Mouse (Mus musculus): ENCODE results near the gene Thrap3.
A peak's percentile ranks its signal among the peaks of the same experiment; 100 is the strongest.
"Not testable (repeated sequence)": the region's sequence is repeated elsewhere in the genome, so short reads cannot be mapped to it uniquely, and the experiment has no call there.

Gene Thrap3

DNA sequence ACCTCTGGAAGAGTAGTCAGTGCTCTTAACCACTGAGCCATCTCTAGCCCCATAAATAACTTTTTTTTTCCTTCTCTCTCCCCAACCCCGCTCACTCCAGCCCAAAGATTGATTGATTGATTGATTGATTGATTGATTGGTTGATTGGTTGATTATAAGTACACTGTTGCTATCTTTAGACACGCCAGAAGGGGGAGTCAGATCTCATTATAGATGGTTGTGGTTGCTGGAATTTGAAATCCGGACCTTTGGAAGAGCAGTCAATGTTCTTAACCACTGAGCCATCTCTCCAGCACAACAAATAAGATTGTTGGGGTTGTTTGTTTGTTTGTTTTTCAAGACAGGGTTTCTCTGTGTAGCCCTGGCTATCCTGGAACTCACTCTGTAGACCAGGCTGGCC, 17.0 kb upstream of the Thrap3 start:
- DNase-seq (ENCODE audit: low spot score): not testable (repeated sequence)

GRCm38 (mm10) chr4:126217771-126218170, 15.2 kb upstream of the Thrap3 start:
- DNase-seq (ENCODE audit: low spot score): no peak

DNA sequence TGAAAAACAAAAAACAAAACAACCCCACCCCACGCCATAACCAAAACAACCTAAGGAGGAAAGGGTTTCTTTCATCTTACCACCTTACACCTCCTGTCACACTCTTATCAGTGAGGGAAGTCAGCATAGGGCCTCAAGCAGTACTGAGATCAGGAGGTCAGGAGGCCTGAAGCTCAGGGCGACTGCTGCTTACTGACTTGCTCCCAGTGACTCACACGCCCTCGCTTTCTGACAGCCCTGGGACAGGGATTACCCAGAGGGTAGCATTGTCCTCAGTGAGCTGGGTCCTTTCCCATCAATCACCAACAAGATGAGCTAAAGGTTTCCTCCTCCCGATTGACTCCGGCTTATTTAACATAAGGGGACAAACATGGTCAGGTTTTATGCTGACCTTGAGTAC, 4.5 kb upstream of the Thrap3 start:
- no peak for DNase-seq (ENCODE audit: low spot score)

- no peak for DNase-seq (ENCODE audit: low spot score)
These were observed 2.8 kb upstream of the Thrap3 start for GRCm38 (mm10) chr4:126205386-126205785.

GRCm38 (mm10) chr4:126204661-126205230, 2.2 kb upstream of the Thrap3 start:
- no peak for DNase-seq (ENCODE audit: low spot score)

DNA sequence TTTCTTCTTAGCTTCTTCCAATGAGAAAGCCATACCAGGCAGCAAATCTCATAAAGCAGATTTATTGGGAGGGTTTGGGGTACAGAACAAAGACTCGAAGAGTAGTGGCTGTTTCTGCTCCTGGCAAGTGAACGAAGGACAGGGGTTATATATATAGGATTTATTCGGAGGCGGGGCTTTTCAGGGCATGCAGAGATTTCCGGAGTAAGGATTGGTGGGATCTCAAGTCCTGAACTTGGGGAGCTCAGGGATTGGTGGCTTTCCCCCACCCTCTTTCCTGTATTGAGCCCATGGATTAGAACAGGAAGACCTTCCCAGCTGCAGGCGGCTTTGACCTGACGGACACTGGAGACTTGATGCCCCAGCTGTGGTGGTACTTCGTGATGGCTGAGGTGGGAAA, 1.5 kb upstream of the Thrap3 start:
- DNase-seq (ENCODE audit: low spot score): no peak

DNA sequence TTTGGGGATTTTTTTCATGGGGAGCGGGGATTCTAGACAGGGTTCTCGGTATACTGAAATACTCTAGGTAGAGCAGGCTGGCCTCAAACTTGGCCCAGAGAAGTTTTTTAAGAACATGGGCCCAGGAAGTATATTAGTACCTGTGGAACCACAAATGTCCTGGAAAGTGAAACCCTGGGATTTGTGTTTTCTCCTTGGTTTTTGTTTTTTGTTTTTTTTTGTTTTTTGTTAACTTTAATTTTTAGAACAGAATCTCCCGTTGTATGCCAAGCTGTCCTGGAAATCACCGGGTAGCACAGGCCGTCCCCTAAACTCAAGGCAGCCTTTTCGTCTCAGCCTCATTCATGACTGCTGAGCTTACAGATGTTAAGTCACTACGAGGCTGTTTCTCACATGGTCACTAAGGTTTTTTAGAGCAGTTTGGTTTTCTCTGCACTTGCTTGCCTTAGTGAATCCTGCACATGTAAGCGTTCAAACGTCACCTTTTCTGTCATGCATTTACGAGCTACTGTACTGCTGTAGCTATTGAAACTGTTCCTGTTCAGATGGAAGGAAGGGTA, 856 bp upstream of the Thrap3 start:
- DNase-seq (ENCODE audit: low spot score): no peak

DNA sequence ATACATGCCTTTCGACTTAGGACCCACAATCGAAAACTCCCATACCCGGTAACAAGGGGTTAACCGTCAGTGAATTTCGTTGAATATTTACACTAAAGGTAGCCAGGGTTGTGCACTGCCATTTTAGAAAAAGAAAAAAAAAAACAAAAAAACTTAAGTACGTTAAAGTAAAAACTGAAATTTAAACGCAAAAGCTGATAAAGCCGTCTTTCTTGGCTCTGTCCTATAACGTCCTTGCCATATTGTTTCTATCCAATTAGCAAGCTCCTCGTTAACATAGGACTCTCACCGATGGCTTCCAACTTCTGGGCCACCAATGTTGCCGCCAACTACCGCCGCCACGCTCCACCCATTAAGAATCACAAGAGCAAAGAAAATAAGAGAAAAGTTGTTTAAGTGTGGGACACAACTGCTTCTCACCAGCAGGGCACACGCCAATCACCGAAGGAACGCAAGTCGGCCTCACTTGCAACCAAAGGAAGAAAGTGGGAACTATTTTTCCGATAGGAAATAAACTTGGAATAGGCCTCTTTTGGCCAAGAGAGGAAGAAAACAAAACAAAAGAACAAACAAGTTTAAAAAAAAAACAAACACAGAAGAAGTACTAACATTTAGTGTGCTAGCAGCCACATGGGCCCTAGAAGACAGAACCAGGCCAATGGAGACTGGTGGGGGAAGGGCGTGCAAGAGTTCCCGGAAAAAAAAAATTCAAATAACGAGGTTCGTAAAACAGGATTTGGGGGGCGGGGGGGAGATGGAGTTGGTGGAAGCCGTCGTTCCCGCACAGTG, 852 bp downstream of the Thrap3 start:
- peak; percentile 65 for DNase-seq (ENCODE audit: low spot score)

GRCm38 (mm10) chr4:126200656-126201055, 1.9 kb downstream of the Thrap3 start:
- DNase-seq (ENCODE audit: low spot score): no peak

DNA sequence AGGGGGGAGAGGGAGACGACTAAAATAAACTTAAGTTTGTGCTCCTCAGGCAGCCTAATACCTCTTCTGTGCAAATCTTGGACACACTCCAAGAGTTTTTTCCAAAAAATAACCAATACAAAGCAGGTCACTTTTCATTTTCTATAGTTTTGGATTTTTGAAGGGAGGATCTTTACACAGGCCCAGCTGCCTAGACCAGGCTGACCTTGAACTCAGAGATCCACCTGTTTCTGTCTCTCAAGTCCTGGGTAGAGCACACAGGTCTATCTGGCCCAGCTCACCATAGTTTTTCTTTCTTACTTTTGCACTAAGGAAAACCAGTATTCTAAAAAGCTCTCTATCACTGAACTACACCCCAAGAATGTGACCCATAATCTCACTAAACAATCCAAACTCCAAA, 2.5 kb downstream of the Thrap3 start:
- no peak for DNase-seq (ENCODE audit: low spot score)

- no peak for DNase-seq (ENCODE audit: low spot score)
These were observed 3.0 kb downstream of the Thrap3 start for GRCm38 (mm10) chr4:126199556-126199955.

- DNase-seq (ENCODE audit: low spot score): no peak
These were observed 5.1 kb downstream of the Thrap3 start for GRCm38 (mm10) chr4:126197485-126197884.

DNA sequence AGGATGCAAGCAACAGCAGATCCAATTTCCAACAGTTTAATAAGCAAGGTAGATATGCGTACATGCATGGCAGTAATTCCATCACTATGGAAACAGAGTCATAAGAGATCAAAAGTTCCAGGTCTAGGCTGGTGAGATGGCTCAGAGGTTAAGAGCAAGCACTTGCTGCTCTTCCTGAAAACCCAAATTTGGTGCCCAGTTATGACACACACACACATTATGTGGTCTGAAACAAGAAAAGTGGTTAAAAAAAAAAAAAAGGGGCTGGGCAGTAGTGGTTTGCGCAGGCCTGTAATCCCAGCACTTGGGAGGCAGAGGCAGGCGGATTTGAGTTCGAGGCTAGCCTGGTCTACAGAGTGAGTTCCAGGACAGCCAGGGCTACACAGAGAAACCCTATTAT, 7.6 kb downstream of the Thrap3 start:
- DNase-seq (ENCODE audit: low spot score): no peak

- DNase-seq (ENCODE audit: low spot score): no peak
These were observed 8.3 kb downstream of the Thrap3 start for GRCm38 (mm10) chr4:126194216-126194615.

GRCm38 (mm10) chr4:126190636-126191035, 11.9 kb downstream of the Thrap3 start:
- no peak for DNase-seq (ENCODE audit: low spot score)

DNA sequence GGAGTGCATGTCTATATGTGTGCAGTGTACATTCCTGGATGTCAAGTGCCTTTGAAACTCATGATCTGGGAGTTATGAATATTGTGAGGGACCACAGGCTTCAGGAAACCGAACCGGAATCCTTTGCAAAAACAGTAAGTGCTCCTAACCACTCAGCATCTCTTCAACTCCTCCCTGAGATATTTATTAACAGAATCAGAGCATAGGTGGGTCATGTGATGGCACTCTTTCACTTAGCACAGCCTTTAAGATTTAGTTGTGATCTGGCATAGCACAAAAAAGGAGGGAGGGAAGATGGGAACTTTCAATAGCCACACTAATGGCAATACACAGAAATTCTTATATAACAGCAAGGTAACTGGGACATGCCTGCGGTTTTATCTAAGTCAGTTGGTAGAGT, 15.5 kb downstream of the Thrap3 start:
- no peak for DNase-seq (ENCODE audit: low spot score)

DNA sequence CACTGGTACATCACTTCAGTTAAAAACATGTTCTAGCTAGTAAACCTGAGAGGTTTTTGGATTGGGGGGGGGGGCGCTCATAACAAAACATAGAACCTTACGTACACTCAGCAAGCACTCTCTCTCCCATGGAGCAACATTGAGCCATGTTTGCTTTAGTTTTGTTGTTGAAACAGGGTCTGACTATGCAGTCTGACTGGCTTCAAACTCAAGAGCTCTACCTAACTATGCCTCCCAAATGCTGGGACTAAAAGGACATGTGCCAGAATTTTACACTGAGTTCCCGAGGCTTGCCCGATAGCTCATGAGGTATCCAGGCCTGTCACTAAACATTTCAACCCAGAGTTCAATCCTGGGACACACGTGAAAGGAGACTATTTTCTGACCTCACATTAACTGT, 19.5 kb downstream of the Thrap3 start:
- DNase-seq (ENCODE audit: low spot score): no peak

- peak; percentile 68 for DNase-seq (ENCODE audit: low spot score)
These were observed 21.2 kb downstream of the Thrap3 start for GRCm38 (mm10) chr4:126181170-126181957.

GRCm38 (mm10) chr4:126175980-126176379, 26.6 kb downstream of the Thrap3 start:
- DNase-seq (ENCODE audit: low spot score): not testable (repeated sequence)

GRCm38 (mm10) chr4:126173800-126174199, 28.8 kb downstream of the Thrap3 start:
- DNase-seq (ENCODE audit: low spot score): no peak

- not testable (repeated sequence) for DNase-seq (ENCODE audit: low spot score)
These were observed 31.8 kb downstream of the Thrap3 start for GRCm38 (mm10) chr4:126170737-126171136.

GRCm38 (mm10) chr4:126168851-126169250, 33.7 kb downstream of the Thrap3 start:
- no peak for DNase-seq (ENCODE audit: low spot score)

GRCm38 (mm10) chr4:126166084-126166483, 36.5 kb downstream of the Thrap3 start:
- DNase-seq (ENCODE audit: low spot score): no peak

All from embryo, embryonic 10.5 days (tissue).